Mouse (Mus musculus) spleen, adult 2 months (tissue): ENCODE measurements around the gene Golga2. TPM values are rescaled to one million over a fixed set of nuclear protein-coding genes. Genes with fewer than 3 reads are reported as not detected.
"Not testable (repeated sequence)": the region's sequence is repeated elsewhere in the genome, so short reads cannot be mapped to it uniquely, and the experiment has no call there.

Experiments
- DNase-seq, 2 experiments: peaks; one replicate each; pipeline versions ENCODE4 v3.0.0 to v3.0.0-alpha.2; 2012 to 2021; ENCODE audit warnings: low spot score in 2 of 2, low read depth in 1 of 2
- H3K27ac ChIP-seq: fragments of 200-500 bp; 2 replicates; pipeline ENCODE4 v1.5.1; 2012; ENCODE audit warnings: low read length, inconsistent platforms; ENCODE audit not compliant: insufficient read depth
- H3K27me3 ChIP-seq: fragments of 200-500 bp; 2 replicates; pipeline ENCODE4 v1.6.1; 2012; ENCODE audit warnings: mild to moderate bottlenecking, moderate library complexity, low read length, inconsistent platforms; ENCODE audit not compliant: control insufficient read depth, insufficient read depth
- H3K36me3 ChIP-seq: fragments of 200-500 bp; 2 replicates; pipeline ENCODE4 v1.6.1; 2012; ENCODE audit warnings: mild to moderate bottlenecking, low read length, inconsistent platforms; ENCODE audit not compliant: control insufficient read depth, insufficient read depth
- H3K4me1 ChIP-seq: fragments of 200-500 bp; 2 replicates; pipeline ENCODE4 v1.6.1; 2011; ENCODE audit warnings: inconsistent platforms; ENCODE audit not compliant: control insufficient read depth, insufficient read depth, insufficient read length
- H3K4me3 ChIP-seq: fragments of 200-500 bp; 2 replicates; pipeline ENCODE4 v1.5.1; 2011; ENCODE audit warnings: mild to moderate bottlenecking, inconsistent platforms; ENCODE audit not compliant: insufficient read depth, insufficient read length; ENCODE audit errors: extremely low read depth
- CTCF ChIP-seq: fragments of 200-500 bp; IDR thresholded peaks from 2 replicates; pipeline ENCODE4 v1.5.1; 2011; ENCODE audit warnings: mild to moderate bottlenecking, inconsistent platforms; ENCODE audit not compliant: insufficient read depth, insufficient read length, insufficient replicate concordance; ENCODE audit errors: extremely low read depth
- POLR2A ChIP-seq: fragments of 200-500 bp; IDR thresholded peaks from 2 replicates; pipeline ENCODE4 v1.6.1; 2011; ENCODE audit warnings: low read depth, low read length, inconsistent platforms
- WGBS: fragments of 180-500 bp; shearing (Covaris S2); methylation state at CpG from one replicate; pipeline ENCODE4 v1.1.7; 2018; 5-methylcytosine and 5-hydroxymethylcytosine counted together
- polyA plus RNA-seq: library from polyadenylated mRNA; depleted of rRNA; stranded (reverse); fragments of >200 nt; gene quantifications from 2 replicates; pipeline ENCODE4 v1.2.3, GENCODE M21; 2012

Gene Golga2
- polyA plus RNA-seq, 1 experiment, result 21.4 TPM

- no peak for DNase-seq
- no peak for TF ChIP-seq POLR2A
- no peak for TF ChIP-seq CTCF
- Histone ChIP-seq H3K27ac (no peak overlapping the region), H3K4me3 (no peak overlapping the region), H3K27me3 (no peaks in the 10 kb centered on the region), H3K4me1 (peaks cover 2% of the 10 kb centered on the region; the same call in 1 of the 2 replicates), H3K36me3 (peaks cover 8% of the 10 kb centered on the region)
- 85% methylated on average over 3 of the region's 3 CpGs for WGBS
Observed at GRCm38 (mm10) chr2:32283986-32284385, 3.2 kb upstream of the Golga2 start.

DNA sequence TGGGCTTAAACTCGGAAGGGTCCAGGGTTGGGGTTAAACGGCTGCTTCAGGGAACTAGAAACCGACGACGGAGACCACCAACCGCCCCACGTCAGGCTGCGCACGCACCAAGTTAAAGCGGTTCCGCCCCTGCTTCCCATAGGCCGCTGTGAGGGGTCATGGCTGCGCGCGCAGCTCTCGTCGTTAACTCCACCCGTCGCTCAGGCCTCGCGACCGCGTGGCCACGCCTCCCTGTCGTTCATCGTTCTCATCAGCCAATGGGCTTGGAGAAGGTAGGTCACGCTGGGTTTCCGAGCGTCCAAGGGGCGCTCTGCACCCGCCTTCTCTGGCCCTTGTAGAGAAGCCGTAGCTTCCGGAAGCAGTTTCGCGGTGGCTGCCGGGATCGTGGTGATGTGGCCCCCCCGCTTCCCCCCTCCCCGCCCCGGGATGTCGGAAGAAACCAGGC is 761 bp downstream of the Golga2 start, which contains the start of gene Swi5:
Gene Swi5, minus strand, starts transcription at position 153 of the 445 bp plus-strand sequence.
- peak; percentile 96 to 99 for DNase-seq
- under 1% methylated on average over 41 of the region's 41 CpGs for WGBS
- peak within 1 kb of the TSS; percentile 70 for H3K27ac ChIP-seq

DNA sequence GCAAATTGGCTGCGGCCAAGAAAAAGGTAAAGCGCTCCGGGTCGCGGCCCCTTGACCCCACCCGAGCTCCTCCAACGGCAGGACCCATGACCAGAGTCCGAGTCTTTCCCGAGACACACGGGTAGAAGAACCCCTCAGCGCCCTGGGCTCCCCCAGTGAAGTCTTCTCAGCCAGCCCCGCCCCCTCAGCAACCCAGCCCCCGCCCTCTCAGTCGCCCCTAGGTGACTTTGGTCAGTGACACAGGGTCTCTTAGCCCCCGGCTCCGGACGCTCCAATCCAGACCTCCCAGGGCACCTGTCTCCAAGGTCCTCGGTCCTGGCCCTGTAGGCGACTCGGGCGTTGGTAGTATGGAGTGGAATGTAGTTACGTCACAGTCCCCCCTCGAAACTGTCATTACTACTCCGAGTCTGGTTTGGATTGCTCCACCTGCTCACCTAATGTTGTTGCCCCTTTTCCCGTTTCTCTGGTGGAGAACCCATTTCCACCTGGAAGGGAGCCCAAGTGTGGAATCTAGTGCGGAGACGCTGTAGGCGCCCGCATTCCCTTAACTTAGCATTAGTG is 1.3 kb downstream of the Golga2 start:
- H3K36me3 ChIP-seq, result no peaks in the 10 kb centered on the region; the same call in 1 of the 2 replicates
- DNase-seq, result no peak
- no peak for TF ChIP-seq CTCF
- no peak for TF ChIP-seq POLR2A
- peak overlapping the region; percentile 57; the same call in 1 of the 2 replicates for H3K27ac ChIP-seq
- H3K27me3 ChIP-seq, result no peaks in the 10 kb centered on the region
- WGBS, result 2% methylated on average over 29 of the region's 29 CpGs
- H3K4me3 ChIP-seq, result peak overlapping the region; percentile 78
- H3K4me1 ChIP-seq, result peaks cover 2% of the 10 kb centered on the region; the same call in 1 of the 2 replicates

More for the DNA sequence above, 761 bp downstream of the Golga2 start, which contains the start of gene Swi5:
- Histone ChIP-seq H3K36me3 (no peaks in the 10 kb centered on the region; the same call in 1 of the 2 replicates), H3K4me3 (peak within 1 kb of the TSS; percentile 85), H3K27me3 (no peaks in the 10 kb centered on the region), H3K4me1 (peaks cover 2% of the 10 kb centered on the region; the same call in 1 of the 2 replicates)
- peak; percentile 84 for TF ChIP-seq POLR2A
- TF ChIP-seq CTCF, result no peak

DNA sequence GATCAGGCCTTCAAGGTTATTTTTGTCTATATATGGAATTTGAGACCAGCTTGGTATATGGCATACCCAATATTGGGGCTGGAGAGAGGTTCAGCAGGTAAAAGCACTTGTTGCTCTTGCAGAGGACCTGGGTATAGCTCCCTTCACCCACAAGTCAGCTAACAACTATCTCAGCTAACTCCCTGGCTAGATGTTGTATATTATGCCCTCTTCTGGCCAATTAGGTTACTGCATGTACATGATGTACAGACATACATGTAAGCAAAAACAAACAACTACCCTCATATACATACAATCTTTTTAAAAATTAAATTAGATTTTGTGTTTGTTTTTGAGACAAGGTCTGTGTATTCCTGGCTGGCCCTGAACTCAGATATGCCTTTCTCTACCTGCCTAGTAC is 2.4 kb downstream of the Golga2 start:
- peak in 1 of 2 experiments; percentile 59 for DNase-seq
- H3K27me3 ChIP-seq, result no peaks in the 10 kb centered on the region
- peaks cover 2% of the 10 kb centered on the region; the same call in 1 of the 2 replicates for H3K36me3 ChIP-seq
- no peak overlapping the region for H3K27ac ChIP-seq
- no peak overlapping the region for H3K4me3 ChIP-seq
- TF ChIP-seq CTCF (no peak), POLR2A (no peak)
- peaks cover 2% of the 10 kb centered on the region; the same call in 1 of the 2 replicates for H3K4me1 ChIP-seq

GRCm38 (mm10) chr2:32294348-32294747 is 7.2 kb downstream of the Golga2 start:
- H3K27ac ChIP-seq, result no peak overlapping the region
- no peak overlapping the region for H3K4me3 ChIP-seq
- peaks cover 23% of the 10 kb centered on the region for H3K36me3 ChIP-seq
- H3K4me1 ChIP-seq, result no peaks in the 10 kb centered on the region
- WGBS, result 91% methylated on average over 8 of the region's 8 CpGs
- no peak for DNase-seq
- no peak for TF ChIP-seq CTCF
- no peak for TF ChIP-seq POLR2A
- no peaks in the 10 kb centered on the region for H3K27me3 ChIP-seq

GRCm38 (mm10) chr2:32295285-32295684 is 8.1 kb downstream of the Golga2 start:
- 95% methylated on average over 3 of the region's 3 CpGs for WGBS
- DNase-seq, result no peak
- no peak for TF ChIP-seq CTCF
- no peak for TF ChIP-seq POLR2A
- Histone ChIP-seq H3K27ac (no peak overlapping the region), H3K4me1 (no peaks in the 10 kb centered on the region), H3K4me3 (no peak overlapping the region), H3K27me3 (no peaks in the 10 kb centered on the region), H3K36me3 (peaks cover 27% of the 10 kb centered on the region)

DNA sequence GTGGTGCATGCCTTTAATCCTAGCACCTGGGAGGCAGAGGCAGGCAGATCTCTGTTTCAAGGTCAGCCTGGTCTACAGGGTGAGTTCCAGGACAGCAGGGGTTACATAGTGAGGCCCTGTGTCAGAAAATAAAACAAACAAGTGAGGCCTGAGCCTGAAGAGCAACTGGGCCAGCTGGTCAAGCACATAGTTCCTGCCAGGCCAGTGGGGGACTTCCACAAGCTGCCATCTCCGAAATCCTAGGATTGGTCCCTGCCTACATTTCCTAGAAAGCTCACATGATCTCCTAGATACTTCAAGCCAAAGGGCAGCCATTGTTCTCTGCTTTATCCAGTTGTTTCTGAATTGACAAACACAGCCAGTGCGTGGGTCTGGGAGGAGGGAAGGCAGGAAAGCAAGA is 8.7 kb downstream of the Golga2 start:
- not testable (repeated sequence) for DNase-seq, H3K4me3 ChIP-seq, H3K4me1 ChIP-seq, H3K27me3 ChIP-seq, H3K27ac ChIP-seq
- 84% methylated on average over 2 of the region's 2 CpGs for WGBS
- H3K36me3 ChIP-seq, result peaks cover 27% of the 10 kb centered on the region
